Mouse (Mus musculus): ENCODE results near the gene Nudt1. TPM values are rescaled to one million over a fixed set of nuclear protein-coding genes. Genes with fewer than 3 reads are reported as not detected.
"Not testable (repeated sequence)": the region's sequence is repeated elsewhere in the genome, so short reads cannot be mapped to it uniquely, and the experiment has no call there.

The Nudt1 gene
- total RNA-seq, 4 experiments from 2014 or later = 16.3 to 25.3 (median 22.0) TPM

GRCm38 (mm10) chr5:140345244-140345643 lies 23.8 kb downstream of the Nudt1 start:
- no peak for DNase-seq

- DNase-seq = peak; percentile 34
Measured at GRCm38 (mm10) chr5:140346050-140346449, 24.6 kb downstream of the Nudt1 start.

DNA sequence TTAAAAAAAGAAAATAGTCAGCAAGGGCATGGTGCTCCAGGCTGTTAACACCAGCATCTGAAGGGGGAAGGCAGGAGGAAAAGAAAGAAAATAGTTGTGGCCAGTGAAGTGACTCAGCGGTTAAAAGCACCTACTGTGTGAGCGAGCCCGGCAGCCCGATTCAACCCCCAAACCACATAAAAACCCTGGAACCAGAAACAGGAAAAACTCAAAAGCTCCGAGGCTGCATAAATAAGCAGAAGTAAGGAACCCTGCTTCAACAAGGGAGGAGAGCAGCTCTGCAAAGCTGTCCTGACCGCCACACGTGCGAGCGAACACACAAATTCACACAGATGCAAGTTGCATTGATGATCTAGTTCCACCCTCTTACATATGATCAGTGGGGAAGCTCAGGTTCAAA lies 28.4 kb downstream of the Nudt1 start:
- no peak for DNase-seq

GRCm38 (mm10) chr5:140350731-140351497 lies 29.5 kb downstream of the Nudt1 start:
- no peak for DNase-seq

DNA sequence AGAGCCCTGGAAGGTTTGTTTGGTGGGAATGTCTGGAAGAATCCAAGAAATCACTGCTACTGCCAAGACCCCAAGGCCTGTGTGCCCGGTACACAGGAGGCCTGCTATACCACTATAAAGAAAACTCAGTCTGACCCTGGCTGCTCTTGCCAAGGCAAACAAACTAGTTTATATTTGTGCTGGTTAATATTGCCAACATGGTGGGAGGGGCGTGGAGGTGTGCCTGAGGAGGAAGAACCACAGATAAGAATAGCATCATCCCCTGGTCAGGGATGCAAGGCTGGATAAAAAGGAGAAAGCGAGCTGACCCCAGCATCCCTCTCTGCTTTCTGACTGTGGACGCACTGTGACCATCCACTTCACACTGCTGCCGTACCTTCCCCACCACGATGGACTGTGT lies 30.9 kb downstream of the Nudt1 start:
- no peak for DNase-seq

- no peak for DNase-seq
Measured at GRCm38 (mm10) chr5:140355934-140356333, 34.5 kb downstream of the Nudt1 start.

- no peak for DNase-seq
Measured at GRCm38 (mm10) chr5:140357466-140357865, 36.0 kb downstream of the Nudt1 start.

DNA sequence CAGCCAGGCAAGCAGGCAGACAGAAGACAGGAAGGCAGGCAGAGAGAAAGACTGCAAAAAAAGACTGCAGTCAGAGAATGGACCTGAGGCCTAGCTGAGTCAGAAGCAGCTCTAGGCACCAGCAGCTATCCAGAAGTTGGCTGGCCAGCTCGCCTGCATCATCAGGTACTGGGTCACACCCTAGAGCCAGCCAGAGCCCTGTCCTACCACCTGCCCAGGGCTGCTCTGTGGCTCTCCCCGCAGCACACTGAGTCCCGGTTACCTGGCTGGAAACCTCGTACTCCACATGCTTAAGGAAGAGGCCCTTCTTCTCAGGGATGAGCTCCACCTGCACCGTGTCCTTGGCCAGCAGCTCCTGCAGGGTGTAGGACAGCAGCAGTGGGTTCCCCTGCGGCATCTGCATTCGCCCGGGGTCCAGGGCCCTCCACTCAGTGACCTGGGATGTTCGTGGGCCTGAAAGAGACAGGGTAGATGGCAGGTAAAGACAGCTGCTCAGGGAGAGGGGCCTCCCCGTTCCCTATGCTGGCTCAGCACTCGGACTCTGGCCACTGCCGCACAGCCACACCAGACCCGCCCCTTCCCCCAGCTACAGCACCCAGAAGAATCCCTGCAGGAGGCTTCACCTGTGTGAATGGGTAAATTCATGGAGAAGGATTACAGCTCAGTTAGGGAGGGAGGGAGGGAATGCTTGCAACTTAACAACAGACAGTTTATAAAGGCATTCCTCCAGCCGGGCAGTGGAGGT lies 38.6 kb downstream of the Nudt1 start:
- no peak for DNase-seq

GRCm38 (mm10) chr5:140364415-140364814 lies 43.0 kb downstream of the Nudt1 start:
- DNase-seq = no peak

GRCm38 (mm10) chr5:140368126-140368525 lies 46.7 kb downstream of the Nudt1 start:
- DNase-seq = not testable (repeated sequence)

- no peak for DNase-seq
Measured at GRCm38 (mm10) chr5:140368926-140369325, 47.5 kb downstream of the Nudt1 start.

DNA sequence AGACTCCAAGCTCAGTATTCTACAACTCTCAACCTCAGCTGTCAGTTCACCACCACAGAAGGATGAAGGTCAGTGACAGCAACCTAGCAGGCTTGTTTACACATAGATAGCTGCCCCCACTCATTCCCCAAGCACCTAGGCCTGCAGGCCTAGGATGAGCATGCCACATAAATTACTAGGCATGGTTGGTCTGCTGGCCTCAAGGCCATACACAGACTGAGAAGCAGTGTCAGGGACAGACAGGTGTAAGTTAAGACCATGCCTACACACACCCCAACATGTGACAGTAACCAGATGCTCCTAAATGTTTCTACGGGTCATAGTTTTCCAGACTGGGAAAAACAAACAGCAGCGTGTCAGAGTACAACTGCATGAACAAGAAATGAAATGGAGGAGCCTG lies 48.0 kb downstream of the Nudt1 start:
- no peak for DNase-seq

- no peak for DNase-seq
Measured at GRCm38 (mm10) chr5:140370446-140371254, 49.2 kb downstream of the Nudt1 start.

DNA sequence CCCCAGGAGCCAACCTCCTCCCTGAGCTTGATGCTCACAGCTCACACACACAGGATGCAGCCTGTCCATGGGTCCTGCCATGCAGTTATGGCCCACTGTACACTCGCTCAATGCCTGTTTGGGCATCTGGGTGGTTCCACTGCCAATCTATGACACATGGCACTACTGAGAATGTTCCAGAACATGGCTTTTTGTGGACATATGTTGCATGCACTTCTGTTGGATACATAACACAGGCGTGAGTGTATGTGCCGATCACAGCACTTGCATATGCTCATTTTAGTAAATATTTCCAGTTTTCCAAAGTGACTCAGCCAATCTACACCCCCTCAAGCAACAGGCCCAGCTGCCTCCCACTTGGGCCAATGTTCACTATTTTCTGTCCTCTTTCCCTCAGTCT lies 50.2 kb downstream of the Nudt1 start:
- no peak for DNase-seq

DNA sequence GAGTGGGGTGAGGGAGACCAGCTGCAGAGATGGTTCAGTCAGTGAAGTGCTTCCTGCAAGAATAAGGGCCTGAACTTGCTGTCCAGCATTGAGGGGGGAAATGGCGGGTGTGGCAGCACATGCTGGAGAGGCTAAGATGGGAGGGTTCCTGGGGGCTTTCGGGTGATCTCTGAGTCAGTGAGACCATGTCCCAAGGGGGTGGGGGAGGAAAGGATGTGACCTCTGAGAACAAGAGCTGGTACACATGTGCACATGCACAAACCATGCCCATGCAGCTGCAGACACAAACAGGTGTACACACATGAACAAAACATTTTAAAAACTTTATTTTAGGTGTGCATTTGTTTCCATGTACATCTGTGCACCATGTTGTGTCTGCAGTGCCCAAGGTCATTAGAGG lies 52.3 kb downstream of the Nudt1 start:
- no peak for DNase-seq

GRCm38 (mm10) chr5:140374226-140374625 lies 52.8 kb downstream of the Nudt1 start:
- no peak for DNase-seq

DNA sequence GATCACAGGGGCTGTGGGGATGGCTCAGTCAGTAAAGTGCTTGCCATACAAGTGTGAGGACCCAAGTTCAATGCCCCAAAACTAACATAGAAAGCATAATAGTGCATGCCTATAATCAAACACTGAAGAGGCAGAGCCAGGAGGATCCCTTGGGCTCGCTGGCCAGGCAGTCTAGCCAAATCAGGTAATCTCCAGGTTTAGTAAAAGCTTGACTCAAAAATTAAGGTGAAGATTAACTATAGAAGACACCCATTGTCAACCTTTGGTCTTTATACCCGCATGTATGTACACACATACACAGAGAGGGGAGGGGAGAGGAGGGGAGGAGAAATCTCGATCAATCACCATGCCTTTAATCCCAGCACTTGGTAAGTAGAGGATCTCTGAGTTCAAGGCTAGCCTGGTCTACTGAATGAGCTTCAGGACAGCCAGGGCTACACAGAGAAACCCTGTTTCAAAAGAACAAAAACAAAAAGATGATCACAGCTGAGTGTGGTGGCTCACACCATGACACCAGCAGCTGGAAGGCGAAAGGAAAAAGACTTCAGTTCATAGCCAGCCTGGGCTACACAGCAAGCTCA lies 53.9 kb downstream of the Nudt1 start:
- no peak for DNase-seq

- DNase-seq = no peak
Measured at GRCm38 (mm10) chr5:140378121-140378853, 56.8 kb downstream of the Nudt1 start.

DNA sequence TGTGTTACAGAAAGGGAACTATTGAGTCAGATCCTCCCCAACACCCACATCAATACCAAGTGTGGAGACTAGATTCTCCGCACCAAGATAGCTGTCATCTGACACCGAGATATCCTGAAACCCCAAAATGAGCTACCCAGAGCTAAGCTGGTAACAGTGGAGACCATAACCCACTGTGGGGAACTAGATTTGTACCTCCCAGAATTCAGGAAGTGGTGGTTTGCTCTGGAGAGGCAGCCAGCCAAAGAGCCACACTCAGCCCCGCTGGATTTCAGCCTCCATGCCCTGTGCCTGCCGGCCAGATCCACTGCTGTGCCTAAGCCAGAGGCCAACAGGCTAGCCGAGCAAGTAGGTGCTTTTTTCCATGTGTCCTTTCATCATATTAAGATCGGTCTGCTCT lies 57.8 kb downstream of the Nudt1 start:
- no peak for DNase-seq

DNA sequence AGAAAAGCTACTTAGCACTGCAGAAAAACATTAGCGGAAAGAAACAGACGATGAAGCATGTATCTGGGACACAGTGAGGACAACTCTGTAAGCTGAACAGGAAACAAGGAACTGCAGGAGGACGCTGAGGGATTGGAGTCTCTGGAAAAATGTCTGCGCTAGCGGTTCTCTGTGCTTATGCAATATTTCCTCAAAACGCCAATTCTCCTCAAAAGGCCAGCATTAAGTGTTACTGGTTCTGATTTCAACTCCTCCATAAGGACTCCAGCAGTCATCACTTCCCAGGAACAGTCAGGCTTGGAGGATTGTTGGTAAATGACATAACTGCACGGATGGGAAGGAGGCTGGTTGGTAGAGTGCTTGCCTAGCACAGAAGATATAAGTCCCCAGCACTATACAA lies 59.7 kb downstream of the Nudt1 start:
- DNase-seq = no peak

GRCm38 (mm10) chr5:140382688-140383087 lies 61.2 kb downstream of the Nudt1 start:
- no peak for DNase-seq

DNA sequence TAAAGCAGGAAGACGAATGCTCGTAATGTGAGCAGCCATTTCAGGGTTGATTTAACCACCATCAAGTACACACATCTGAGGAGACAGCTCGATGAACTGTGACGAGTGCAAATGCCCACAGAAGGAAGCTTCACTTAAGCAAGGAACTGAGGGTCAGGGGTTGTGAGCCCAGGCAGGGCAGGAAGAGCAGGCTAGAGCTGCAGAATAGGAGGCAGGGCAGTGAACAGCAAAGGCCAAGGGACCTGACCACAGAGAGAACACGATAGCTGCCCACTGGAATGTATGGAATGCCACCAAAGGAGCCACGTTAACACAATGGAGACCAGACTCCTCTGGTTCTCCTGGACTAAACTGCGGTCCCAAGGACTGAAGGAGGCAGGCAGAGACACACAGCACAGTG lies 62.1 kb downstream of the Nudt1 start:
- no peak for DNase-seq
